Mouse (Mus musculus): ENCODE measurements around the gene Pgrmc1.
A peak's percentile ranks its signal among the peaks of the same experiment; 100 is the strongest.

Pgrmc1 gene

DNA sequence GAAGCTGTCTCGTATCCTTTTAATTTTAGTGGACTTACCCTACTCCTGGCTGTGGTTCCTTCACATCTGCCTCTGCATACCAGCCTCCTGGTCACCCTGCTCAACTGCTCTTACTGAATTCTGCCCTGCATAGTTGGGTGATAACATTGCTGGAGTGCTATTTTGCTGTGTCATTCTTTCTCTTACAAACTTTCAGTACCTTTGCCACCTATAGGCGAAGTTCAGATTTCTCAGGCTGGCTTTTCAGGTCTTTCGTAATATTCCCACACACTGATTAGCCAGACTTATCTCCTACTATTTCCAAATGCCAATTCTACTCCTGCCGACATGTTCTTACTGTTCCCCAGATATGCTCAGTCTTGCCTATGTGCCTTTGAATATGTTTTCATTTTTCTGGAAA is 6.0 kb downstream of the Pgrmc1 start:
- DNase-seq (ENCODE audit: low spot score), result no peak

DNA sequence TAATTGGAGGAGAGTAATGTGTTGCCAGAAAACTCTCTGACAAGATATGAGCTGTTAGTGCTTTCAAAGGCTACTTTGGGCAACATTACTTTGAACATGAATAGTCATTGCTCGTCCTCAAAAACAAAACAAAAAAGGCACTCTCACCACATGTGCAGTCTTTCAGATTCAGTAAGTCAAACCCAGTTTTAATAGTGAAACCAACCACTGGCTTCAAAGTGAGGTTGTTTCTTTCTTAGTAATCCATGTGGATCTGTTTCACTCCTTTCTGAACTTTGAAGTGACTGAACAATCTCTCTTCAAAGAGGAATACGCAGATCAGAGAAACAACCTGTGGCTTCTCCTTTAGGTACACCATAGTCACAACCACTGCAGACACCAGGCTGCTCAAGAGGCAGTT is 11.1 kb downstream of the Pgrmc1 start:
- no peak for DNase-seq (ENCODE audit: low spot score)

DNA sequence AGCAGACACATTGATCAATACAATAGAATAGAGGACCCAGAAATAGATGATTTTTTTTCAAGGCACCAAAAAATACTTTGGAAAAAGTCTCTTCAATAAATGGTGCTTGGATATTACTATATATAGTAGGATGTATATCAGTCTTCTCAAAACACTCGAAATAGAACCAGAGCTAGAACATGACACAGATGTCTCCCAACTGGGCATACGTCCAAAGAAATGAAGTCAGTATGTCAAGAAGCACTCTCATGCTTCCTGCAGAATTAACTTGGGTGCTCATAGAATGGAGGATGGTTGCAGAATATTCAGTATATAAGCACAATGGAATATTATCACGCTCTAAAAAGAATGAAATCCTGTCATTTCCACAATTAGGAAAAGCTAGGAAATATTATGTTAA is 30.1 kb downstream of the Pgrmc1 start:
- DNase-seq (ENCODE audit: low spot score), result no peak

DNA sequence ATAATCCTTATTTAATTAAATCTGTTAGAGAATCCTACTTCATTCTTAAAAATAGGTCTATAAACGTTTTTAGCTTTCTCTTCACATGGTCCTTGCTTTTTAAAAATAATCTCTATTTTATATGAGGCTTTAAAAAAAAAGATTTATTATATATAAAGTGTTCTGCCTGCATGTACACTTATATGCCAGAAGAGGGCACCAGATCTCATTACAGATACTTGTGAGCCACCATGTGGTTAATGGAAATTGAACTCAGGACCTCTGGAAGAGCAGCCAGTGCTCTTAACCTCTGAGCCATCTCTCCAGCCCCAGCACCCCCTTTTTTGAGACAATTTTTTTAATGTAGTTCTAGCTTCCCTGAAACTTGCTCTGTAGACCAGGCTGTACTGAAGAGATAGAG is 32.8 kb downstream of the Pgrmc1 start:
- no peak for DNase-seq (ENCODE audit: low spot score)

DNA sequence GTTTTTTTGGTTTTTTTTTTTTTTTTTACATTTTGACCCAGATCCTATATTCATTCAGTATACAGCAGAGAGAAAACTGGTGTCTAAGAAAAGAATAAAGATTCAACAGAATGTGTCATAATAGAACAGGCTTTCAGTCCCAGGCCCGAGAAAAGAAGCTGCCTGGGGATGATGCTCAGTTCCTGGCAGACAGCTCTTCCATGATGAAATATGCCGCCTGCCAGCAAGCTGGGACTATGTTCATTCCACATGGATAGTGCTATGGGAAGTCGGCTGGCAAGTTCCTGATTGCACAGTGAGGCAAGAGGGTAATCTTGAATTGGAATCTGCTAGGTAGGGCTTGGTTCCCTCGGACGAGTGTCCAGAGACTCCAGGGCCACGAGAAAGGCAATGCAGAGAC is 42.0 kb downstream of the Pgrmc1 start:
- no peak for DNase-seq (ENCODE audit: low spot score)

DNA sequence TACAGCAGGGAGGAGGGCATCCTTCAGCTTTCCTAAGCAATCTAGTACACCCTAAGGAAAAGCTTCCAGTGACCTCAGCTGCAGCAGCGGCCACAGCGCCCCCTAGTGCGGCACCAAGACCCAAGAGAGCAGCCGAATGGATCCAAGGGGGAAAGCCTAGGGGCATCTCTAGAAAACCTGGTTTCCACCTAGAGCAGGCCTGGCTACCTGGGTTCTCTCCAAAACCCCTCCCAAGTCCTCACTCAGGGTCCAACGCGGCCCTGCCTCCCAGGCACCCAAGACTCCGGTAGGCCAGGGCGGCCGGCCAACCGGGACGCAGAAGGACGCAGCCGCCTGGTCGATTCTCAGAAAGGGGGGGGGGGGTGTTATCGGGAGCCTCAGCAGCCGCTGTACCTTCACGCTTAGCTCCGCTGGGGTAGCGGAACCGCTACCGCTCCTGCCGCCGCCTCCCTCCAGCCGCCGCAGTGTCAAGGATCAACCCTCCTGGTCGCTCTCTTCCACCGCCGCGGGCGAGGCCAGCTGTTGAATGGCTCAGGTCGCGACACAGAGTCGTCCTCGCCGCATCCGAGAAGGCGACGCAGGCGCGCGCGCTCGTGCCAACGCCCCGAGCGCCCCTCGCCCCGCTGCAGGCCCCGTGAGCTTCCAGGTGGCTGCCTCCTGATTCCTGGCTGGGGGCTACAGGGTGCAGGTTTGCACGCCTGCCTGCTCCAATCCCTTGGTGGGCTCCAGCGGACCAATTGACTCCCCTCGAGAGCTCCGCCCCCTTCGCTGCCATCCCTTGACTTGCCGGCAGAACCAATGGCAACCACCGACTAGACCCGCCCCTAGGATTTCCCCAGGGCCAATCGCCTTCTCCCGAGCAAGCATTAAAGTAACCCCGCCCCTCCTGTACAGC is 46.9 kb downstream of the Pgrmc1 start, which contains the start of gene Akap17b:
Gene Akap17b (minus strand): TSS at position 739 of the 895 bp plus-strand sequence.
- peak; percentile 71 for DNase-seq (ENCODE audit: low spot score)
